Mouse (Mus musculus) ovary, postnatal 36 days (tissue): ENCODE measurements around the gene Plscr2.

Experiments
- DNase-seq: peaks from one replicate; pipeline ENCODE4 v3.0.0; 2022; ENCODE audit warnings: low spot score, mixed read lengths

Gene Plscr2

DNA sequence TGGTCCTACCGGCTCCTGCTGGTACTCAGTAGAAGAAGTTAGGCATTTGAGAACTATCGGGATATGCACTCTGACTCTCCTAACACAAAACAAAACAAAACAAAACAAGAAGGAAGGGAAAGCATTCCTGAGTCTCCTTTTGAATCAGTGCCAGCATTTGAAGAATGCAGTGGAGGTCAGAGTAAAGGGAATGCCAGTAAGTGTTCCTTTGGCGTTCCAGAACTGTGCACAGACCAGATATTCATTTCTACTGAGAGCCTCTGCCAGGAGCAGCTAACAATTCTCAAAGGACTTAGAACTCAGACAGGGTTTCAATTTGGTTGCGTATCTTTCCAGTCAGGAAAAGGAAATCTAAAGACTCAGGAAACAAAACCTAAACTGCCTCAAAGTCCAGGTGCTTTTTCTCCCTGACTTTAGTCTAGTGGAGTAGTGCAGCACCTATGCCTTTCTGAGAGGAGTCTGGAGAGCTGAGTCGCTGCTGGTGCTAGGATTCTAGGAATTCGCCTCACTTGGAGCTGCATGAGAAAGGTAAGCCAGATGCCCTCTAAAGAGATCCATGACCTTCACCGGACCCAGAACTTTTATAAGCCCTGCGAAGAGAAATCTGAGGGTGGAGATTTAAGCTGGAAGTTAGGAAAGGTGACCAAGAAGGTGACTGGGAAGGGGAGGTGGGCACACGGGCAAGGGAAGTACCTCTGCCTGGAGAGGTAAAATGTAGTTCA is at the start of gene Plscr2:
Gene Plscr2 (plus strand): TSS at position 117 of the 722 bp plus-strand sequence.
- DNase-seq = no peak

DNA sequence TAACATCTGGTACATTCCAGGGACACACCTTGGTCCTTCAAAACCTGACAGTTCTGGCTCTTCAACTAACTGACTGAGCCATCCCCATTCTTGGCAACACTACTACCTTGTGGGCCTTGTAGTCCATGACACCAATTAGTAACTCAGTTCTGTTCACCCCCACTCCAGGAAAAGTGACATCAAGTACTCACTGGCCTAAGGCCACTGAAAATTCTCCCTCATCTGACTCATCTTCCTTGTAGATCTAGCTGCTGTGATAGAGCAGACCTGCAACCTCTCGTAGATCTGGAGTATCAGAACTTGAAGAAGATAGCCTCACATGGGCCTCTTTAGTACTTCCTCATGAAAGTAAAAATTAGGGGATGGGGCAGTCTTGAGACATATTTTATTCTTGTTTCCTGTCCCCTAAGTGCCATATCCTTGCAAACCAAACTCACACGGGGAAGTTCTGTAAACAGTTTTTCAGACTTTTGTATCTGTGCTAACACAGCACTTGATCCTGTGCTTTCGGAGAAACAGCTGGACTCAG is 49.2 kb upstream of the Plscr2 start:
- DNase-seq = no peak

GRCm38 (mm10) chr9:92226795-92227194 is 48.6 kb upstream of the Plscr2 start:
- no peak for DNase-seq

GRCm38 (mm10) chr9:92228867-92229832 is 46.3 kb upstream of the Plscr2 start:
- no peak for DNase-seq

- DNase-seq = no peak
Observed at GRCm38 (mm10) chr9:92229833-92230205, 45.6 kb upstream of the Plscr2 start.

GRCm38 (mm10) chr9:92234901-92235458 is 40.4 kb upstream of the Plscr2 start:
- no peak for DNase-seq

DNA sequence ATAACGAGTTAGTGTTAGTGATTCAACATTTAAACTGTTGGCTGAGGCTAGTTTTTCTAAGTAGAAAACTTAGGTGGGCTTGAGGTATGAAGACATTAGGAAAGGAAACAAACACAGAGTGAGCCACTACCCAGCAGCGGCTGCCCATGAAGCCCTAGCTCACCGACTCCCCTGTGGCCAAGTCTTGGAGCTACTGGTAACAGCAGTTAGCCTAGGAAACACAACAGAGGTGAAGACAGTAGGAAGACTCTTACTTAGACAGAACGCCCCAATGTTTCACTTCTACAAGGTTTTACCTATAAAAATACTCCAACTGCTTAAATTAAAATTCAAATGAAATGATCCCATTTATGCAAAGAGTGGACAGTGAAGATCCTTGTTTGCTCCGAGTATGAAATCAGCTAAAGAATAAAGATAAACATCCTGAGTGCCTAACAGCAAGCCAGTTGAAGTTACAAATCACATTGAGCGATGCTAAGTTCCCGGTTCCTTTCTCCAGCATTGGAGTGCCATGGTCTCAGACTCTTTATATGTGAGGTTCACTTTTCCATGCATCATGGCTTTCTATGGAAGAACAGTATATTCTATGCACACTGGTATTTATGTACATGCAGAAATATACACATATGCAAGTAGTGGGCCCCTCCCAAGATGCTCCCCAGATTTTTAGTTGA is 26.5 kb upstream of the Plscr2 start:
- DNase-seq = no peak

GRCm38 (mm10) chr9:92249447-92249852 is 26.0 kb upstream of the Plscr2 start, which contains the start of gene Plscr1:
TSS of gene Plscr1 (plus strand) at chr9:92249750.
- no peak for DNase-seq

DNA sequence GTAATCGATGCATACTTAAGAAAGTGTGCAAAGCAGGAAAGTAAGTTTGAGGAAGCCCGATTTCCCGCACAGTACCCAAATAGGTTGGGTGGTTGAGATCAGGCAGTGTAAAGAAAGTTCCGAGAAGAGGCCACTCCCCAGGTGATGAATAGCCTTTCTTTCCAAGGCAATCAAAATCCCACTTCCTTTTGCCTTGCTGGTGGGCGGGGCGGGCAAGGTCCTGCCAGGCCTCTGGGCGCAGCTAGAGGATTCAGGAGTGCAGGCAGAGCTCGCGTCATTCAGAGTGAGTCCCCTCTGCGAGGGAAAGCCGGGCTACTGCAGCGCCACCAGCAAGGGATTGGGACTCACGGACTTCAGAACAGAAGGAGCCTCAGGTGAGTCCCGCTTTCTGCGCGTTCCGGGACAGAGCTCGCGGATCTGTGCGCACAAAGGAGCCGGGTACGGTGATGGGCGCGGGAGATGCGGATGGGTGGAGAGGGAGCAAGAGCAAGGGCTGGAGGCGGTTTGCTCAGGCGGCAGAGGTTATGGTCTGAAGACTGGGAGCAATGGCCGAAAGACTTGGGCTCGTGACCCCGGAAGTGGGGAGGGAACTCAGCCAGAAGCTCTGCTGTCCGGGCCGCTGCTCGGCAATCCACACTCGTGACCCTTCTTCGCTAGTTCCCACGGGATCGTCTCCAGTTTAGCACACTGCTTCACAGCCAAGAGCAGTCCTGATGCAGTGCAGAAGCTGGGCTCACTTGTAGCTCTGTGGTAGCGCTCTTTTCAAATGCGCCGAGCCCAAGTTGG is 25.2 kb upstream of the Plscr2 start:
- DNase-seq = peak; percentile 75

- no peak for DNase-seq
Observed at GRCm38 (mm10) chr9:92252718-92253117, 22.7 kb upstream of the Plscr2 start.

DNA sequence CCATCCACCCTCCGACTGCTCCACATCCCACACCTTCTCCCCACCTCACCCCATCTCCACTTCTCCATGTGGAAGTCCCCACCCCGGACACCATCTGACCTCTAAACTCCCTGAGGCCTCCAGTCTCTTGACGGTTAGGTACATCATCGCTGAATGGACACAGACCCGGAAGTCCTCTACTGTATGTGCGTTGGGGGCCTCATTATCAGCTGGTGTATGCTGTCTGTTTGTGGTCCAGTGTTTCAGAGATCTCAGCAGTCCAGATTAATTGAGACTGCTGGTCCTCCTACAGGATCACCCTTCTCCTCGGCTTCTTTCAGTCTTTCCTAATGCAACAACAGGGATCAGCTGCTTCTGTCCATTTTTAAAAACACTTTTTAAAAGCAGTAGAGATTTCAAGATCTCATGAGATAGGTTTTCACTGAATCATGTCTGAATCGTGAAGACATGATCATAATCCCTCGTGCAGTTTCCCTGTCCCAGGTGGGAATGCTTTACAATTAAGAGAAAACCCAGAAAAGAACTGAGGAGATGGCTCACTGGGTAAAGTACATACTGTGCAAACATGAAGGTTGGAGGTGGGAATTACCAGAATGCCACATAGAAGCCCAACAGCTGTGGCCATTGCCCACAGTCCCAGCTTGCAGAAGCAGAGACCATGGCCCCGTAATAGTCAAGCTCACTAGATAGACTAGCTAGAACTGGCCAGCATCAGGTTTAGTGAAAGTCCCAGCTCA is 21.6 kb upstream of the Plscr2 start:
- DNase-seq = no peak

DNA sequence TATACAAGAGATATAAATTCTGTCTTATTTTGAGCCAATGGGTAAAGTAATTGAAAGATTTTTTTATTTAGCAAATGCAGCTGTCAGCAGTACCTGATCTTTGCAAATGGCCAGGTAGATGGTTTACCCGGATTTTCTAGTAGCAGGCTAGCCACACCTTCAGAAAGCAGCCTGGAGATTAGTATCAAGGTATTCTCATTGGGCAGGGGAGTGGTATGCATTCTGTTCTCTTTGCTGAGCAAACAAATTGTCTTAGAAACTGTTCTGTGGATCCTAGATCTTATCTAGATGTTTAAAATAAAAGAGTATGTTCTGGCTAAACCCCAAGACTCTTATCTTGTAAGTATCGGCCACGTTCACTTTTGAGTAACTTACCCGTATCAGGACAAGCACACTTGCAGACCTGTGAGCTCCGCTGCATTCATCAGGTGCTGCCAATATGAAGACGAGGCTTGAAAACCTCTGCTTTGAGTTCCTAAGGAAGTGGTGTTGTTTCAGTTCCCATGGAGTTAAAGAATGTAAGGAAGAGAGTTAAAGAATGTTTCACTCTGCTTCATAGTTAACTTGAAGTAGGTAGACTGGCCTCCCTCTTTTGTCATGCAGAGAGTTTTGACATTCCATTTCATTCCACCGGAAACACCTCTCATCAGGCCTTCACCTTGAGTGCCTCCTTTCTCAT is 14.8 kb upstream of the Plscr2 start:
- no peak for DNase-seq

DNA sequence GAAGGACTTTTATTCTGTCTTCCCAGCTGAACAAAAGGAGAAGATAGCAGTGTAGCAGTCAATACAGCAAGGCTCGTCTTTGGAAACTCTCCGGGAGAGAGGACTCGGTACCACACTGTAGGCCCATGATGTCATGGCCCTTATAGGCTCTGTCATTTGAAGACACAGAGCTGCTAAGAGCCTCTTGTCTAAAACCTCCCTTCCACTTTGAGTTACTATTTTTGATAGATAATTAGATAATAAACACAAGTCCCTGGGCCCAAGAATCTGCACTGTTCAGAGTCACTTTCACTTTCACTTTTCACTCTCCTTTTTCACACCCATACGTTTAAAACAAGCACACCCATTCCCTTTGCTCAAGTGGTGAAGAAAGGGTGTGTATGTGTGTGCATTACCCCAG is 9.7 kb upstream of the Plscr2 start:
- no peak for DNase-seq

DNA sequence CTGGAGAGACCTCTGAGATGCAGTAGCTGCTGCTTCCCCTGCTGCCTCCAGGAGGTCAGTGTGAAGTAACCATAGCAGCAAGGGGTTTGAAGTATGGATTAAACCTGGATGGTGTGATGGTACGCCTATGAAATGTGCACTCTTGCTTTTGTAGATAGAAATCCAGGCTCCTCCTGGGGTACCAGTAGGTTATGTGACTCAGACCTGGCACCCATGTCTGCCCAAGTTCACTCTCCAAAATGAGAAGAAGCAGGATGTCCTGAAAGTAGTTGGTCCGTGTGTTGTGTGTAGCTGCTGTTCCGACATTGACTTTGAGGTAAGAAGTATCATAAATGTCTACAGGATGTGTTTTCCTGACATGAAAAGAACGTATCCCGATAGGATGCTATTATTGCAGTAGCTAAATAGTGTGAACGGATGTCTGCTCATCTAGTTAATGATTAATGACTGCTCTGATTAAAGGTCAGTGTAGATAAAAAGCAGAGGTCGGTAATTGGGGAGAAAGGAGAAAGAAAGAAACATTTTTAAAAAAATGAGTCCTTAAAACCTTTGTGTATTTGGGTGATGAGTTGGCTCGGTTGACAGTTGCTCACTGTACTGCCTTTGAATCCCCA is 8.7 kb upstream of the Plscr2 start:
- DNase-seq = no peak

- DNase-seq = no peak
Observed at GRCm38 (mm10) chr9:92267732-92268131, 7.7 kb upstream of the Plscr2 start.

GRCm38 (mm10) chr9:92269829-92270404 is 5.5 kb upstream of the Plscr2 start:
- DNase-seq = no peak

DNA sequence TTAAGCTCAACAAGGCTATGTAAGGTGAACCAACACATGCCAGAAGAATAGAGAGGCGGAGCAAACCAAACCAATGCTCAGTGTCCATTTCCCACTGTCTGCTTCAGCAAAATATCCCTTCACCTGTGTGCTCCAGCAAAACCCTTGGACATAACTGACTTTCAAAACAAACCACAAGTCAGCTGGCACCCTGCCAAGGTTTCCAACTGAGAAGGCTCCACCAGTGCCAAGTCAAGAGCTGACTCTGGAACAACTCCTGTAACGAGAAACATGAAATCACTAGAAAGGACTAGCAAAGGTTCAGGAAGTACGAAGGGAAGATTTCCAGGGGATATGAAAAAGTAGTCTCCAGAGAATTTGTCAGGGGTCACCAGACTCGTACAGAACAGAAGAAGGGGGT is 4.5 kb upstream of the Plscr2 start:
- peak; percentile 72 for DNase-seq

GRCm38 (mm10) chr9:92272650-92273049 is 2.8 kb upstream of the Plscr2 start:
- DNase-seq = no peak

GRCm38 (mm10) chr9:92273271-92273670 is 2.1 kb upstream of the Plscr2 start:
- DNase-seq = no peak
